Mouse (Mus musculus) layer of hippocampus, postnatal 25 days (tissue): Measurements from ENCODE around the gene Rhox11. TPM values are rescaled to one million over a fixed set of nuclear protein-coding genes. Genes with fewer than 3 reads are reported as not detected.
A peak's percentile ranks its signal among the peaks of the same experiment; 100 is the strongest.
"Not testable (repeated sequence)": the region's sequence is repeated elsewhere in the genome, so short reads cannot be mapped to it uniquely, and the experiment has no call there.

ENCODE experiments used
- DNase-seq, 2 experiments: peaks; one replicate each; pipeline ENCODE4 v3.0.0; 2022; ENCODE audit warnings: mixed read lengths in 2 of 2, low spot score in 1 of 2; ENCODE audit errors: extremely low spot score in 1 of 2
- total RNA-seq, 2 experiments: library from RNA; stranded (reverse); gene quantifications; 2 replicates each; pipeline ENCODE4 v1.2.3; 2021

Rhox11 gene
- not detected for total RNA-seq

DNA sequence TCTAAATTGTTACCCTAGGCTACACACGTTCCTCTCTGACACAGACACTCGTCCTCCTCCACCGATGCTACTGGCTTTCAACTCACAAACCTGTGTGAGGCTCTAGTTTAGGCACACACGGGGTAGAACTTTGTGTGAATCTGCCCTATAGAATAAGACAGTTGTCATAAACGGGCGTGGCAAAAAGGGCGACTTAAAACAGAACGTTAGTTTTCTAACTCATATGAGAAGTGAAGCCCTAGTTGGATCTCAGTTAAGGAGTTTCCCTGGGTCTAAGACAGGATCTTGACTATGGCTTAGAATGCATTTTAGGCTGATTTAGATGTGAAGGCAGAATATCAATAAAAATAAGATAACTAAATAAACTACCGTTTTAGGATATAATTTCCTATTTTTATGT is at the start of gene Rhox11:
Gene Rhox11, minus strand, starts transcription at position 101 of the 400 bp plus-strand sequence.
- DNase-seq: no peak

DNA sequence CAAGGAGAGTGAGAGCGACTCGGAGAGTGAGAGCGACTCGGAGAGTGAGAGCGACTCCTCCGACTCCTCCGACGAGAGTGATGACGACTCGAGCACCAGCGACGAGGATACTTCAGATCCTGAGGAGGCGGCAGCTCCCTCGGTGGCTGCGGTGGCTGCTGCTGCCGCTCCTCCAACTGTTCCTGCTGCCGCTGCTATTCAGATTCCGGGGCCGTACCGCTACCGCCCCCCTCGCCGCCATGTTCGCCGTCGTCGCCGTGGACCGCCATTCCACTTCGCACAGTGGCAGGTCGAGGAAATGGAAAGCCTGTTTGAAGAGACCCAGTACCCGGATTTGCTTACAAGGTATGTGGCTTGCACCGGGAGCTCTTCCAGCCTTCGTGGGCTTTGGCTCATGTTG is 36.5 kb upstream of the Rhox11 start:
- DNase-seq: no peak

DNA sequence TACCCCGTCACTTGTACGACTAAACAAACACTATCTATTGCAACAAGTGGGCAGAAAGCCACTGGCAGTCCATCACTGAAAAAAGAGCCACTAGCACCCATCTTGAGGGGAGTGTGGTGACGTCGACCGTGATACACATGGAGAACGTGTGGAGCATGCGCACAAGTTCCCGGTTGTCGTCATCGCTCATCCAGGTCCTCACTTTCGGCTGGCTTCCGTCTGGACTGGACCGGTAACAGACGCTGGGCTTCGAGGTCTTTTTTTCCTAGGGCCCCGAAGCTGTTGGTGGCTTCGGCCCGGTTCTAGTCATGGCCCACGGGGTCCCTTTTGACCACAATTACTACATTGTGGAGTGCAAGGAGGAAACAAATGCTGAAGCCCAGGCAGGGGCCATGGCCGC is 36.0 kb upstream of the Rhox11 start, which contains the start of gene Rhox13:
Gene Rhox13, plus strand, starts transcription at position 238 of the 400 bp plus-strand sequence.
- no peak for DNase-seq

DNA sequence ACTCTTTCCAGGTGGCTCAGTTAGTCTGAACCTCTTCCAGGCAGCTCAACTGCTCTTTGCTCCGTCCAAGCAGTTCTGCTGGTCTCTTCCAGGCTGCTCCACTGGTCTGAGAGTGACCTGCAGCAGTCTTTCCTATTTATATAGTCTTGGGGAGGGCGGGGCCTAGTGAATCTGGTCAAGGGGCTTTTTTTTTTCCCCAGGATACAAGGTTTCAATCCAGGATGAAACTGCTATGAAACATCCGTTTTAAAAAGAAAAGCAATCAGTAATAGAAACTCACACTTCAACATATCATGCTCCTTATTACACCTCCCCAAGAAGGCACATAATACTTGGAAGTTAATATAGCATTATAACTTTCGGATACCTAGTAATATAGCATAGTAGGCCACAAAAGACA is 25.9 kb upstream of the Rhox11 start, which contains the start of gene Rhox12:
Gene Rhox12, minus strand, starts transcription at position 101 of the 400 bp plus-strand sequence.
- no peak for DNase-seq

DNA sequence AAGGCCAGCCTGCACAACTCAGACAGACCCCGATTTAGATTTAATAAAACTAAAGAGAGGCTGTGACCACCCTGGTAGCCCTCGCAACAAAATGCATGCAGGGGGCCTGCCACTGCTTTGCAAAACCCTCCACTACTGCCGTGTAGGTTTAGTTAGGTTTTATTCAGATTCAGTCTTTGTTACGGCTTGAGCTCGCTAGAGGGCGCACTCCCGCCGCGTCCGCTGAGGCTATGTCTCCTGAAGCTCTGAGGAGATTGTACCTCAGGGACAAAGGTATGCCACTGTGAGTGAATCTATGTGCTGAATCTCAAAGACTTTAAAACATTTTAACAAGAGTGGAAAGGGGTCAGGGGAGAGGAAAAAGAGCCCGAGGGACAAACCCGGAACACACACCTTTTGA is 715 bp downstream of the Rhox11 start:
- peak; percentile 20 to 55 for DNase-seq

DNA sequence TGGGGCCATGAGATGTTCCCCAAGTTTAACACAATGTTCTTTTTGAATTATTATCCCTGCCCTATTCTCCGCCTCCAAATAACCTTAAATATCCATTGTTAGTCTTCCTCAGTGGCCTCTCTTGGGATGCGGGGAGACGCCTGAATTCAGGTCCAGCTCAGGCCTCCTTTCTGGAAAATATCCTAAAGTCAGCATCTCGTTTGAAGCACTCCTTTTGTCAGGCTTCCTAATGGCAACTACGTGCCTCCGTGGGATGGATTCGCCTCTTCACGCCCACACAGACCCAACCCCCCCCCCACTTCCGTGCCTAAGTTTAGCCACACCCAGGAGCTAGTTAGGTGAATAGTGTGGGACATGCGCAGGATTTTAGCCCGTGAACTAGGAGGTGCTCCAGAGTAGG is 18.8 kb downstream of the Rhox11 start, which contains the start of gene Rhox10:
Gene Rhox10, plus strand, starts transcription at position 301 of the 400 bp plus-strand sequence.
- DNase-seq: no peak

DNA sequence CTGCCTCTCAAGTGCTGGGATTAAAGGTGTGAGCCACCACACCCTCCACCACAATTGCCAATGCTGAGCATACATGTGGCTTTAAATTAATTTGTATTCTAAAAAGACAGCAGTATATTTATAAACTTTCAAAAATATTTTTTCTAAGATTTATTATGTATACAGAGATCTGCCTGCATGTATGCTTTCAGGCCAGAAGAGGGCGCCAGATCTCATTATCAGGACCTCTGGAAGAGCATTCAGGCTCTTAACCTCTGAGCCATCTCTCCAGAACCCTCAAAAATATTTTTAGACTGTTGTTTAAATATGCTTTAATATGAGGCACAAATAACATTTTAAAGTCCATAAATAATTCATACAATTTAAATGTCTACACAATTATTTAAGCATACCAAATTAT is 23.4 kb downstream of the Rhox11 start:
- peak in 1 of 2 experiments; percentile 18 for DNase-seq

DNA sequence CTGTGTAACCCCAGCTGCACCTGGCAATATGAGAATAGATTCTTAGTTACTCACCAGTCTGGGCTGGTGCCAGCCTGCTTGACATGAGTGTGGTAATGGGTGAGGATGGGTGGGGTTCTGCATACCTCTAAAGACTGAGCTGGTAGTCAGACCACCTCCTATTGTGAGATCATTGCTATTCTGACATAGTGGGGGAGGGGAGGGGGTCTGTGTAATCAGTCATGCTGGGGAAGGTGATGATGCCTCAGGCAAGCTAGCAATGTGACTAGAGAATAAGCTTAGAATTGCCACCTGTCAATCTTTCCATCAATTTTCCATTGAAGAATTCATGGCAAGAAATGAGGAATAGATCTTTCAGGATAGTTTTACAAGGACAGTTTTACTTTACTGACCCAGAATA is 41.9 kb downstream of the Rhox11 start, which contains the start of gene Btg1-ps2:
Gene Btg1-ps2, minus strand, starts transcription at position 101 of the 400 bp plus-strand sequence.
- not testable (repeated sequence) for DNase-seq

DNA sequence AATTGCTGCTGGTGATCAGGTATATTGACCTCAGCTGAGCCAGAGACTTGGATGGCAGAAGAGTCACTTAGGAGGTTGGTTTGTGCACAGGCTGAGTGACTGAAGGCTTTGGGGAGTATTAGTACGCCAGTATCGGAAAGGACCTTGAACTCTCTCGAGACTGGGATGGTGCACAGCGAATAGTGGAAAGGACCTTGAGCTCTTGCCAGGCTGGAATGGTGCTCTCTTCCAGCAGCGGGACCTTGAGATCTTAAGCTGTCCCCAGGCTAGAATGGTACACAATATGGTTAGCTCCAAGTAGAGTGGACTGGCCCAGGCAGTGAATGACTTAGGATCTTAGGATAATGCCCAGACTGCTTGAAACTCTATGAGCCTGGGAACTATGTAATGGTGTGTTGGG is 45.3 kb downstream of the Rhox11 start:
- no peak for DNase-seq

DNA sequence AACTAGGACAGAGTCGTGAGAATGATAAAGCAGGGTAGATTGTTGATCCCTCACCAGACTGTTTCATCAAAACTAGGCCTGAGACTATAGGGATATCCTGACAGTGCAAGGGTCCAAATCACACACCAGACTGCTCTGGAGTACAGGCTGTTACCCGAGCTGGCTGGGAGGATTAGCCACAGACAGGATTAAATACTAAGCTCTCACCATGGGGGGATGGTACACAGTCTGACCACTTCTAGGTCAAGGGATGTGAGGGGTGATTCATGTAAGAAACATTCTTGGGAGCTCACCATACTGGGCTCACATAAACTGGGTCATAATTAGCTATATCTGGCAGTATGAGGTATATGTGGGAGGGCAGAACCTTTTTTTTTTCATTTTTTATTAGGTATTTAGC is 51.1 kb downstream of the Rhox11 start:
- DNase-seq: no peak

Other genes starting within 250 kb of the Rhox11 start
- not detected for gene Rhox8, start 206.2 kb downstream of the Rhox11 start, total RNA-seq
- not detected for gene Rhox7b, start 187.9 kb downstream of the Rhox11 start, total RNA-seq
- gene Rhox9, start 183.4 kb downstream of the Rhox11 start, total RNA-seq: not detected
- gene Btg1-ps1, start 66.3 kb downstream of the Rhox11 start, total RNA-seq: not detected
- not detected for gene Btg1-ps2, start 42.0 kb downstream of the Rhox11 start, total RNA-seq
- gene Rhox10, start 18.7 kb downstream of the Rhox11 start, total RNA-seq: not detected
- not detected for gene Rhox12, start 25.8 kb upstream of the Rhox11 start, total RNA-seq
- not detected for gene Rhox13, start 36.1 kb upstream of the Rhox11 start, total RNA-seq
- gene Zbtb33, start 104.7 kb upstream of the Rhox11 start, total RNA-seq: 10 to 100 TPM; 24.4 to 25.7 TPM
- gene Tmem255a, start 167.3 kb upstream of the Rhox11 start, total RNA-seq: 10 to 100 TPM; 14.8 to 23.4 TPM
- gene Atp1b4, start 231.0 kb upstream of the Rhox11 start, total RNA-seq: not detected